Mouse (Mus musculus): Measurements from ENCODE around the gene Asic3.

The Asic3 gene

GRCm38 (mm10) chr5:24452030-24452690 lies 39.0 kb downstream of the Asic3 start, which contains the start of gene Agap3:
TSS of gene Agap3 (plus strand) at chr5:24452177.
- DNase-seq (ENCODE audit: low spot score), result no peak

DNA sequence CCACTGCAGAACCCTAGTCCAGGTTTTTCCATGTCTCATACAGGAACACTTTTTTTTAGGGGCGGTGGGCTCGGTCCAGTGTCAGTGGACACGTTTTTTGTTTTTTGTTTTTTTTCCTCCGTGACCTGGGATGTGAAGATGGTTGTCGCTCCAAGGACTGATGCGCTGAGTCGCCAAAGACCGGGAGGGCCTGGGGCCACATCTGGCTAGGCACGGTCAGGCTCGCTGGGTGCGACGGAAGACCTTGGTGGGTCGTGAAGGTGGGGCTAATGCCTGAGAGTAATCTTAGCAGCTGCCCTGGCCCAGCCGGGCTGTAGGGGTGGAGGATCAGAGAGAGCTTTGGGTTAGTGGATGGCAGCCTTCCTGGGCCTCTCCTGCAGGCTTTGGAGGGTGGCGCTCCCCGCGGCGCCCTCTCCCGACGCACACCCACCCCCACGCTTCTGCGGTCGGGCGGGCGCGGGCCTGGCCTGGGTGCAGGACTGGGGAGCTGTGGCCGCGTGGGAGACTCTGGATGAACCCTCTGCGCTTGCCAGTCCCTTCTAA lies 39.6 kb downstream of the Asic3 start:
- DNase-seq (ENCODE audit: low spot score), result no peak

GRCm38 (mm10) chr5:24453283-24453984 lies 40.2 kb downstream of the Asic3 start:
- DNase-seq (ENCODE audit: low spot score), result no peak

DNA sequence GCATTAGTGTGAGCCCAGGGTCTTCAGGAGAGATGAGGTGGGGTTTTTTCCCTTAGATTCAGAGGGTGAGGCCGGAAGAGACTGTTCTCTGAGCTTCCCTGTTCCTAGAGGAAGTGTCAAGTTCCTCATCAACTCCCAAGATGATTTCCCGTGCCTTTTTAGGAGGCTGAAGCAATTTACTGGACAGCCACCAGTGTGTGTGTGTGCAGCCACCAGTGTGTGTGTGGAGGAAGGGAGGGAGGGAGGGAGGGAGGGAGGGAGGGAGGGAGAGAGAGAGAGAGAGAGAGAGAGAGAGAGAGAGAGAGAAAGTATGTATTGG lies 40.8 kb downstream of the Asic3 start:
- DNase-seq (ENCODE audit: low spot score), result no peak

GRCm38 (mm10) chr5:24455076-24455475 lies 41.9 kb downstream of the Asic3 start:
- no peak for DNase-seq (ENCODE audit: low spot score)

GRCm38 (mm10) chr5:24455613-24456012 lies 42.4 kb downstream of the Asic3 start:
- DNase-seq (ENCODE audit: low spot score), result no peak

- no peak for DNase-seq (ENCODE audit: low spot score)
Measured at GRCm38 (mm10) chr5:24466762-24467161, 53.6 kb downstream of the Asic3 start.
